Comparison of ENCODE assay signal across 8 mouse cellular contexts in genomic region chr11:22859301-22859632, GRCm38 (mm10). TPM values are rescaled to one million over a fixed set of nuclear protein-coding genes. Genes with fewer than 3 reads are reported as not detected.
DNase-seq lines count a peak whose midpoint lies in the region; ATAC-seq and TF ChIP-seq lines count a peak whose summit lies in the region.

No protein-coding gene starts in this region.

- H3K4me2 ChIP-seq in kidney, postnatal 0 days (ENCODE audit: low read length): peak overlapping the region; percentile 98
- peak overlapping the region; percentile 100 for H3K4me2 ChIP-seq in forebrain, embryonic 16.5 days (ENCODE audit: low read length)
- H3K4me2 ChIP-seq in liver, embryonic 16.5 days (ENCODE audit: low read depth, low read length): peak overlapping the region; percentile 99

- no peaks in the 10 kb centered on the region for H3K36me3 ChIP-seq in kidney, postnatal 0 days (ENCODE audit: insufficient read depth, low read length)
- no peaks in the 10 kb centered on the region for H3K36me3 ChIP-seq in forebrain, embryonic 16.5 days (ENCODE audit: control insufficient read depth, insufficient read depth)
- no peaks in the 10 kb centered on the region for H3K36me3 ChIP-seq in liver, embryonic 16.5 days (ENCODE audit: control insufficient read depth, insufficient read depth)

- peak; percentile 42 for DNase-seq in kidney, postnatal 0 days (ENCODE audit: low spot score)
- no peak for DNase-seq in kidney, adult 18-20 months
- DNase-seq in WW6 (ENCODE audit: low read depth, low spot score): peak; percentile 47
- no peak for DNase-seq in urinary bladder, adult 2 months (ENCODE audit: low spot score)
- no peak for DNase-seq in left cerebral cortex, adult 11 months (ENCODE audit: low spot score)
- DNase-seq in ovary, postnatal 14 days (ENCODE audit: low spot score): no peak

- H3K27ac ChIP-seq in kidney, postnatal 0 days: peak overlapping the region; percentile 90
- no peak overlapping the region for H3K27ac ChIP-seq in forebrain, embryonic 16.5 days (ENCODE audit: low read length)
- H3K27ac ChIP-seq in liver, embryonic 16.5 days (ENCODE audit: low read length): peak overlapping the region; percentile 82

- TF ChIP-seq CTCF in kidney, postnatal 0 days (IDR thresholded peaks at IDR 0.05; ENCODE audit: low read depth): no peak

- 0% methylated on average over 13 of the region's 41 CpGs for WGBS in kidney, postnatal 0 days
- WGBS in forebrain, embryonic 16.5 days: 0% methylated on average over 26 of the region's 41 CpGs
- under 1% methylated on average over 41 of the region's 41 CpGs for WGBS in liver, embryonic 16.5 days (ENCODE audit: insufficient replicate concordance)

- H3K9me3 ChIP-seq in kidney, postnatal 0 days (replicated peaks; ENCODE audit: low read length): no peaks in the 10 kb centered on the region
- no peaks in the 10 kb centered on the region for H3K9me3 ChIP-seq in forebrain, embryonic 16.5 days (ENCODE audit: control insufficient read depth, low read length)
- H3K9me3 ChIP-seq in liver, embryonic 16.5 days (replicated peaks; ENCODE audit: control insufficient read depth, low read length): no peaks in the 10 kb centered on the region

- peak overlapping the region; percentile 91 for H3K9ac ChIP-seq in kidney, postnatal 0 days (ENCODE audit: low read depth, low read length)
- peak overlapping the region; percentile 56 for H3K9ac ChIP-seq in forebrain, embryonic 16.5 days (replicated peaks; ENCODE audit: low read depth, low read length)
- H3K9ac ChIP-seq in liver, embryonic 16.5 days (ENCODE audit: low read depth, low read length): peak overlapping the region; percentile 83

- H3K4me3 ChIP-seq in kidney, postnatal 0 days (replicated peaks; ENCODE audit: low read depth, low read length): peak overlapping the region; percentile 87
- peak overlapping the region; percentile 68 for H3K4me3 ChIP-seq in forebrain, embryonic 16.5 days (replicated peaks; ENCODE audit: low read length)
- peak overlapping the region; percentile 86 for H3K4me3 ChIP-seq in liver, embryonic 16.5 days (ENCODE audit: low read depth, low read length)

- H3K27me3 ChIP-seq in kidney, postnatal 0 days (ENCODE audit: insufficient read depth, low read length): no peaks in the 10 kb centered on the region
- H3K27me3 ChIP-seq in forebrain, embryonic 16.5 days (replicated peaks; ENCODE audit: control insufficient read depth, insufficient read depth, low read length): peaks cover 36% of the 10 kb centered on the region
- no peaks in the 10 kb centered on the region for H3K27me3 ChIP-seq in liver, embryonic 16.5 days (ENCODE audit: control insufficient read depth, insufficient read depth, low read depth, low read length)

- peak; percentile 66 for ATAC-seq in kidney, postnatal 0 days (replicated peaks; ENCODE audit: low FRiP score, low read depth)
- ATAC-seq in forebrain, embryonic 16.5 days: no peak
- peak; percentile 70 for ATAC-seq in liver, embryonic 16.5 days (ENCODE audit: low read depth)

- H3K4me1 ChIP-seq in kidney, postnatal 0 days (replicated peaks; ENCODE audit: insufficient read depth, low read length): peaks cover 4% of the 10 kb centered on the region; the same call in 1 of the 2 replicates
- peaks cover 24% of the 10 kb centered on the region for H3K4me1 ChIP-seq in forebrain, embryonic 16.5 days (replicated peaks; ENCODE audit: control insufficient read depth, insufficient read depth, low read length)
- H3K4me1 ChIP-seq in liver, embryonic 16.5 days (ENCODE audit: control insufficient read depth, low read depth, low read length): peaks cover 31% of the 10 kb centered on the region

RNA-seq across cellular contexts. Expression of gene B3gnt2, which starts 1.5 kb away (rescaled TPM):
- polyA plus RNA-seq in kidney, postnatal 0 days (2015; fragmentation: Nextera tagmentation; extraction: Ambion mirVana): 20.7 and 22.5 TPM in 2 replicates
- 1.1 and 3.1 TPM in 2 replicates for polyA plus RNA-seq in forebrain, embryonic 16.5 days (2015; fragmentation: Nextera tagmentation; extraction: Ambion mirVana)
- 4.4 and 6.6 TPM in 2 replicates for polyA plus RNA-seq in liver, embryonic 16.5 days (2015; fragmentation: Nextera tagmentation; extraction: Ambion mirVana)
- polyA plus RNA-seq in urinary bladder, adult 2 months (2012; rRNA removed): 22.6 and 25.7 TPM in 2 replicates

Comparison
In these comparisons a context has a peak if more than half of its experiments do, and no peak if none do; other contexts are left out.
1. DNase-seq: peak in kidney, postnatal 0 days (single experiment) and WW6 (single experiment); none in kidney, adult 18-20 months (single experiment), urinary bladder, adult 2 months (single experiment), left cerebral cortex, adult 11 months (single experiment) and ovary, postnatal 14 days (single experiment).
2. Peak in every context shown above with its lines, with median percentiles within 50 percentile points of each other: H3K4me2 ChIP-seq, H3K4me3 ChIP-seq and H3K9ac ChIP-seq.